Mouse (Mus musculus): ENCODE results near the gene Pcare. TPM values are rescaled to one million over a fixed set of nuclear protein-coding genes. Genes with fewer than 3 reads are reported as not detected.
"Not testable (repeated sequence)": the region's sequence is repeated elsewhere in the genome, so short reads cannot be mapped to it uniquely, and the experiment has no call there.

Pcare gene
- polyA plus RNA-seq, 1 experiment from 2014 or later, result not detected

GRCm38 (mm10) chr17:71778696-71779095, 26.0 kb upstream of the Pcare start:
- no peak for ATAC-seq
- CTCF ChIA-PET, result no interaction called here

GRCm38 (mm10) chr17:71775279-71775678, 22.6 kb upstream of the Pcare start:
- ChIA-PET CTCF (no interaction called here), POLR2A (no interaction called here)
- no peak for ATAC-seq
- in situ Hi-C loops (cut with MboI; ENCODE audit: low pct_unique_long_range_greater_than_20kb), result no loop called here
- H3K27me3 ChIP-seq, result no peaks in the 10 kb centered on the region
- no peak for TF ChIP-seq CTCF (IDR thresholded peaks at IDR 0.05)
- DNase-seq (ENCODE audit: low read depth, low spot score), result no peak

More at GRCm38 (mm10) chr17:71778696-71779095, 26.0 kb upstream of the Pcare start:
- no peak for DNase-seq (ENCODE audit: low read depth, low spot score)
- peak; percentile 64 for TF ChIP-seq CTCF (IDR thresholded peaks at IDR 0.05)
- H3K27me3 ChIP-seq, result no peaks in the 10 kb centered on the region
- in situ Hi-C loops (cut with MboI; ENCODE audit: low pct_unique_long_range_greater_than_20kb), result no loop called here
- POLR2A ChIA-PET, result no interaction called here

GRCm38 (mm10) chr17:71774173-71774572, 21.5 kb upstream of the Pcare start:
- H3K27me3 ChIP-seq, result no peaks in the 10 kb centered on the region
- in situ Hi-C loops (cut with MboI; ENCODE audit: low pct_unique_long_range_greater_than_20kb), result no loop called here
- ATAC-seq (no peak), DNase-seq (ENCODE audit: low read depth, low spot score) (peak; percentile 6)
- CTCF ChIA-PET, result interaction anchor here (0.6 to 1.4 kb wide), 4 partner anchors 9 to 111 kb away, joined by 3 to 4 read pairs (median 3); no protein-coding TSS in a partner anchor
- TF ChIP-seq CTCF (IDR thresholded peaks at IDR 0.05), result no peak
- POLR2A ChIA-PET, result no interaction called here

GRCm38 (mm10) chr17:71770696-71771095, 18.0 kb upstream of the Pcare start:
- CTCF ChIA-PET, result no interaction called here
- DNase-seq (ENCODE audit: low read depth, low spot score) (no peak), ATAC-seq (no peak)
- POLR2A ChIA-PET, result no interaction called here
- peaks cover 4% of the 10 kb centered on the region for H3K27me3 ChIP-seq
- in situ Hi-C loops (cut with MboI; ENCODE audit: low pct_unique_long_range_greater_than_20kb), result no loop called here
- no peak for TF ChIP-seq CTCF (IDR thresholded peaks at IDR 0.05)

- no peak for TF ChIP-seq CTCF (IDR thresholded peaks at IDR 0.05)
- POLR2A ChIA-PET, result no interaction called here
- in situ Hi-C loops (cut with MboI; ENCODE audit: low pct_unique_long_range_greater_than_20kb), result no loop called here
- ATAC-seq, result no peak
- DNase-seq (ENCODE audit: low read depth, low spot score), result no peak
- CTCF ChIA-PET, result interaction anchor here (1.1 to 1.2 kb wide), 2 partner anchors 11 to 13 kb away, joined by 3 read pairs; no protein-coding TSS in a partner anchor
- peaks cover 4% of the 10 kb centered on the region for H3K27me3 ChIP-seq
Measured at GRCm38 (mm10) chr17:71769564-71769963, 16.9 kb upstream of the Pcare start.

- CTCF ChIA-PET, result interaction anchor here (1.2 kb wide), 1 partner anchor 13 kb away, joined by 3 read pairs; no protein-coding TSS in a partner anchor
- POLR2A ChIA-PET; DNase-seq (ENCODE audit: low read depth, low spot score): not testable (repeated sequence)
Measured at GRCm38 (mm10) chr17:71768173-71768572, 15.5 kb upstream of the Pcare start, which contains the start of gene Clip4. Gene Clip4, plus strand, starts transcription at chr17:71768473.

GRCm38 (mm10) chr17:71760536-71760935, 7.8 kb upstream of the Pcare start:
- in situ Hi-C loops (cut with MboI; ENCODE audit: low pct_unique_long_range_greater_than_20kb), result no loop called here
- ATAC-seq, result no peak
- no peak for TF ChIP-seq CTCF (IDR thresholded peaks at IDR 0.05)

More at GRCm38 (mm10) chr17:71768173-71768572, 15.5 kb upstream of the Pcare start, which contains the start of gene Clip4:
- H3K27me3 ChIP-seq; ATAC-seq; in situ Hi-C loops (cut with MboI; ENCODE audit: low pct_unique_long_range_greater_than_20kb): not testable (repeated sequence)

GRCm38 (mm10) chr17:71749616-71750168, 3.0 kb downstream of the Pcare start:
- CTCF ChIA-PET, result interaction anchor here (1.5 kb wide), 1 partner anchor 59 kb away, joined by 3 read pairs; no protein-coding TSS in a partner anchor
- in situ Hi-C loops (cut with MboI; ENCODE audit: low pct_unique_long_range_greater_than_20kb), result no loop called here
- ATAC-seq (no peak), DNase-seq (ENCODE audit: low read depth, low spot score) (no peak)
- peaks cover 16% of the 10 kb centered on the region for H3K27me3 ChIP-seq
- POLR2A ChIA-PET, result interaction anchor here (0.6 kb wide), 1 partner anchor 102 kb away, joined by 3 read pairs; no protein-coding TSS in a partner anchor
- no peak for TF ChIP-seq CTCF (IDR thresholded peaks at IDR 0.05)

More at GRCm38 (mm10) chr17:71760536-71760935, 7.8 kb upstream of the Pcare start:
- ChIA-PET CTCF (interaction anchor here (0.7 kb wide), 1 partner anchor 39 kb away, joined by 3 read pairs; no protein-coding TSS in a partner anchor), POLR2A (no interaction called here)
- peaks cover 4% of the 10 kb centered on the region for H3K27me3 ChIP-seq
- no peak for DNase-seq (ENCODE audit: low read depth, low spot score)

- ATAC-seq (no peak), DNase-seq (ENCODE audit: low read depth, low spot score) (no peak)
- in situ Hi-C loops (cut with MboI; ENCODE audit: low pct_unique_long_range_greater_than_20kb), result no loop called here
- CTCF ChIA-PET, result no interaction called here
- POLR2A ChIA-PET, result no interaction called here
- TF ChIP-seq CTCF (IDR thresholded peaks at IDR 0.05), result no peak
- peaks cover 16% of the 10 kb centered on the region for H3K27me3 ChIP-seq
Measured at GRCm38 (mm10) chr17:71747561-71747960, 5.1 kb downstream of the Pcare start.

GRCm38 (mm10) chr17:71746114-71746513, 6.6 kb downstream of the Pcare start:
- in situ Hi-C loops (cut with MboI; ENCODE audit: low pct_unique_long_range_greater_than_20kb), result no loop called here
- H3K27me3 ChIP-seq, result peaks cover 7% of the 10 kb centered on the region
- TF ChIP-seq CTCF (IDR thresholded peaks at IDR 0.05), result no peak
- POLR2A ChIA-PET, result no interaction called here
- ATAC-seq, result no peak
- no peak for DNase-seq (ENCODE audit: low read depth, low spot score)
- CTCF ChIA-PET, result no interaction called here

GRCm38 (mm10) chr17:71742935-71743334, 9.8 kb downstream of the Pcare start:
- ChIA-PET POLR2A (no interaction called here), CTCF (interaction anchor here (1.2 kb wide), 1 partner anchor 39 kb away, joined by 4 read pairs; no protein-coding TSS in a partner anchor)
- no peak for TF ChIP-seq CTCF (IDR thresholded peaks at IDR 0.05)
- H3K27me3 ChIP-seq, result no peaks in the 10 kb centered on the region
- in situ Hi-C loops (cut with MboI; ENCODE audit: low pct_unique_long_range_greater_than_20kb), result no loop called here
- DNase-seq (ENCODE audit: low read depth, low spot score) (peak; percentile 20), ATAC-seq (peak; percentile 35)
